Mouse (Mus musculus): ENCODE measurements around the gene Slc7a9. TPM values are rescaled to one million over a fixed set of nuclear protein-coding genes. Genes with fewer than 3 reads are reported as not detected.

Gene Slc7a9
- polyA plus RNA-seq (2012; rRNA removed), result 0.10 TPM in 1 of 2 replicates, not detected in the other

DNA sequence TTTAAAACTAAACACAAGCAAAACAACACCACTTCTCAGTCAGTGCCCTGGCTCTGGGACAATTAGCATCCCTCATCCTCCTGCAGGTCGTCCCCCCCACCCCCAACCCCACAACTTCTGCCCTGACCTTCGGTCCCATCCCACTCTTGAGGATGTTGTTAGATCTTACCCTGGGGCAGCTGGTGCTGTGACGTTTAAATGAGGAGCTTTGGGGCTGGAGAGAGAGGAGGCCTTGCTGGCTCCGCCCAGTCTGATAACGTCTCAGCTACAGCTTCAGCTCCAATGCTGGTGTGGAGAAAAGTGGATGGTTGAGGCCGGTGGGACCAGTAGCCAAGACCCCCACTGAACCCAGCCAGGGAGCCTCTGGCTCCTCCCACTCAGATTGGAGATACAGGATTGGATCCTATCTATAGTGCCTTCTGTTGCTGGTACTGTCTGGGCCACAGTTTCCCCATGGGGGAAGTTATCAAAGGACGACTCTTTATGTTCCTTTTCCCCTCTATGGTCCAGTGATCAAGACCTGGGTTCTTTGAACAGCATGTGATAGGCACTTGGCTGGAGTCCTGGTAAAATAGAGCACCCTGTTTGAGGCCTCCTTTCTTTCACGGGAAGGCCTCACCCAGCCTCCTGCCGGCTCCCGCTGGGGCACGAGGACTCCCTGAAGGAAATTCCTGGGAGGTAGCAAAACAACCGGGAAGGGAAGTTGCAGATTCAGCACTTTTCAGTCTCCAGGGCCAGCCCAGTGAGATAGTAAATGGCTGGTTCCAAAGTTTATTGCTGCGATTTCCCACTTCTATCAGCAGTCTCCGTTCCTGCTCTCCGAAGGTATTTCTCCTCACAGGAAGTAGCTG, at the start of gene Slc7a9:
Slc7a9 (plus strand) TSS at position 801 of the 851 bp plus-strand sequence.
- Histone ChIP-seq H3K27ac (ENCODE audit: insufficient read depth, low read length) (no peak within 1 kb of the TSS), H3K27me3 (ENCODE audit: control insufficient read depth, insufficient read depth, low read length) (no peaks in the 10 kb centered on the region), H3K4me1 (ENCODE audit: control insufficient read depth, insufficient read depth, low read length) (no peaks in the 10 kb centered on the region), H3K4me3 (replicated peaks; ENCODE audit: insufficient read depth, low read depth, low read length) (no peak within 1 kb of the TSS)
- TF ChIP-seq CTCF (IDR thresholded peaks at IDR 0.05; ENCODE audit: borderline replicate concordance, insufficient read depth, low read depth, low read length) (no peak), POLR2A (IDR thresholded peaks at IDR 0.05; ENCODE audit: borderline replicate concordance, insufficient read depth, low read length) (no peak)
- DNase-seq, result no peak
- 28% methylated on average over 15 of the region's 15 CpGs for WGBS

DNA sequence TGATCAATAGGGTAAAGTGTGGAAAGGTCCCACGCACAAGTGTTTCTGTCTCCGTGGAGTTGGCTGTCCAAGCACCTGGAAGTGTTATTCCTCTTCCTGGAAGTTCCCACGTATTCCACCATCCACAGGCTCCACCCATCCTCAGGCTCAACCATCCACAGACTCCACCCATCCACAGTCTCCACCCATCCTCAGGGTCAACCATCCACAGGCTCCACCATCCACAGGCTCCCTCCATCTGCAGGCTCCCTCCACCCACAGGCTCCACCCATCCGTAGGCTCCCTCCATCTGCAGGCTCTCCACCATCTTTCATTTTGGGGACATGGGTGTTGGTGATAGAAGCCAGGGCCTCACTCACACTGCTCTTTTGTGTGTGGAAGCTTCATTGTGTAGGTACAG, 47.4 kb upstream of the Slc7a9 start:
- Histone ChIP-seq H3K27me3 (ENCODE audit: control insufficient read depth, insufficient read depth, low read length) (no peaks in the 10 kb centered on the region), H3K27ac (ENCODE audit: insufficient read depth, low read length) (no peak overlapping the region), H3K4me1 (ENCODE audit: control insufficient read depth, insufficient read depth, low read length) (peaks cover 6% of the 10 kb centered on the region; the same call in 1 of the 2 replicates), H3K4me3 (replicated peaks; ENCODE audit: insufficient read depth, low read depth, low read length) (no peak overlapping the region)
- no peak for TF ChIP-seq POLR2A (IDR thresholded peaks at IDR 0.05; ENCODE audit: borderline replicate concordance, insufficient read depth, low read length)
- TF ChIP-seq CTCF (IDR thresholded peaks at IDR 0.05; ENCODE audit: borderline replicate concordance, insufficient read depth, low read depth, low read length), result no peak
- no peak for DNase-seq
- 91% methylated on average over 4 of the region's 4 CpGs for WGBS

DNA sequence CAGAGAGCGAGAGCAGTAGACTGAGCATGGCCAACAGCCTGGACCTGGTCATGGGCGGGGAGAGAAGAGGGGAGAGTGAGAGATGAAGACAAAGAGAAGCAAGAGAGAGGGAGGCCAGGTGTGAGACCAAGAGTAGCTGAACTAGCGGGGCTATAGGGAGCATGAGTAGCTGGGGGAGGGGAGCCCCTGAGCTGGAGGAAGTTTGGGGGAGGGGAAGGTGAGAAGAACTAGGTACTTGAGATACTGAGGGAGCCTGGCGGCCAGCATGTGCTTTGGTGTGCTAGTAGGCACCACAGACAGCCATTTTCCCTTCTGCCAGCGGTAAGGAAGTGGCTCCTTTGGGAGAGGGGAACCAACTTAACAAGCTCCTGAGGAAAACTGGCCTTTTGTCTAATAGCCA, 33.4 kb upstream of the Slc7a9 start:
- no peaks in the 10 kb centered on the region for H3K4me1 ChIP-seq (ENCODE audit: control insufficient read depth, insufficient read depth, low read length)
- WGBS, result 87% methylated on average over 5 of the region's 5 CpGs
- no peak overlapping the region for H3K27ac ChIP-seq (ENCODE audit: insufficient read depth, low read length)
- H3K4me3 ChIP-seq (replicated peaks; ENCODE audit: insufficient read depth, low read depth, low read length), result no peak overlapping the region
- TF ChIP-seq POLR2A (IDR thresholded peaks at IDR 0.05; ENCODE audit: borderline replicate concordance, insufficient read depth, low read length), result no peak
- TF ChIP-seq CTCF (IDR thresholded peaks at IDR 0.05; ENCODE audit: borderline replicate concordance, insufficient read depth, low read depth, low read length), result no peak
- no peaks in the 10 kb centered on the region for H3K27me3 ChIP-seq (ENCODE audit: control insufficient read depth, insufficient read depth, low read length)
- DNase-seq, result no peak

DNA sequence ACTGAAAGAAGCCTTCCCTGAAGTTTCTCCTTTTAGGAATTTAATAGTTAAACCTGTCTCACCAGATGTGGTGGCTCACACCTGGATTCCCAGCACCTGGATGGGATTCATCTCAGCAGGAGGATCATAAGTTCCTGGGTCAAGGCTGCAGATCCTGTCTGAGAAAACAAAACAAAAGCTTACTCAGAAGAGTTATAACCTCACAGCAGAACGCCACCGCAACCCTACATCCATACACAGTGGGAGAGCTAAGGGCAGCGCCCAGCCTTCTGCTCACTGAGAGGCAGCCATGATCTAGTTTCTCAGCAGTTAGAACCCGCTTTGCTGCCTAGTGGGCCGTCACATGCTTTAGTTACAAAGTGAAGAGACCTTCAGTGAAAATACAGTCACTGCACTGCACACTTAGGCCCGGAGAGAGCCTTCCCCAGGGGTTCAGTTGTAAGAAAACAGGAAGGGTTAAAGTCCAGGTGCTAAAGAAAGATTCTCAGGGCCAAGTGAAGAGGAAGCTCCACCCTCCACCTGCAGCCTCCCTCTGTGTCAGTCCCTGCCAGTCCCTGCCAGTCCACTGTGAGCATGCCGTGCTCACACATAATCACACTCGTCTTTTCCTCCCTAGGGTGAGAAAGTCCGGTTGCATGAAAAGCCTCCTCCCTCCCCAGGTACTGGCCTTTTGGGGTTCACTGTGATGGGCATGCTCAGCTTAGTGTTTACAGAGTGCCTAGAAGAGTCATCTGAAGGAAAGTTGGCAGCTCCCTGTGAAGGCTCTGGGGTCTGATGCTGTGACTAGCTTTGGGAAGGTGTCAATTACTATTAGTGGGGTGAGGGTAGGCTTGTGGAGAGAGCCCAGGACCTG, 32.6 kb upstream of the Slc7a9 start:
- no peaks in the 10 kb centered on the region for H3K27me3 ChIP-seq (ENCODE audit: control insufficient read depth, insufficient read depth, low read length)
- 87% methylated on average over 9 of the region's 9 CpGs for WGBS
- no peaks in the 10 kb centered on the region for H3K4me1 ChIP-seq (ENCODE audit: control insufficient read depth, insufficient read depth, low read length)
- no peak overlapping the region for H3K4me3 ChIP-seq (replicated peaks; ENCODE audit: insufficient read depth, low read depth, low read length)
- H3K27ac ChIP-seq (ENCODE audit: insufficient read depth, low read length), result no peak overlapping the region
- TF ChIP-seq POLR2A (IDR thresholded peaks at IDR 0.05; ENCODE audit: borderline replicate concordance, insufficient read depth, low read length) (no peak), CTCF (IDR thresholded peaks at IDR 0.05; ENCODE audit: borderline replicate concordance, insufficient read depth, low read depth, low read length) (no peak)
- DNase-seq, result no peak

DNA sequence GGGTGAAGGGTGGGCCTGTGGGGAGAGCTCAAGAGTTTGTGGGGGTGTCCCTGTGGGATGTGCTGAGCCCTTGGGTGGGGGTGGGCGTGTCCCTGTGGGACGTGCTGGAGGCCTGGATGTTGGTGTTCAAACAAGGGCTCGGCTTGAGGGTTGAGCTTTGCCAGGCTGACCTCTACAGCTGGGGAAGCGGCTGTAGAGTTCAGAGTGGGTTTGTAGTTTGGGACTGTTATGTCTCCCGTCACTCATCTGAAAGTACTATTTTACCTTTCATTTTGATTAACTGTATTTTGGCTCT, 32.0 kb upstream of the Slc7a9 start:
- Histone ChIP-seq H3K27ac (ENCODE audit: insufficient read depth, low read length) (no peak overlapping the region), H3K4me1 (ENCODE audit: control insufficient read depth, insufficient read depth, low read length) (no peaks in the 10 kb centered on the region), H3K4me3 (replicated peaks; ENCODE audit: insufficient read depth, low read depth, low read length) (no peak overlapping the region), H3K27me3 (ENCODE audit: control insufficient read depth, insufficient read depth, low read length) (no peaks in the 10 kb centered on the region)
- 88% methylated on average over 5 of the region's 5 CpGs for WGBS
- no peak for DNase-seq
- TF ChIP-seq POLR2A (IDR thresholded peaks at IDR 0.05; ENCODE audit: borderline replicate concordance, insufficient read depth, low read length), result no peak
- no peak for TF ChIP-seq CTCF (IDR thresholded peaks at IDR 0.05; ENCODE audit: borderline replicate concordance, insufficient read depth, low read depth, low read length)

DNA sequence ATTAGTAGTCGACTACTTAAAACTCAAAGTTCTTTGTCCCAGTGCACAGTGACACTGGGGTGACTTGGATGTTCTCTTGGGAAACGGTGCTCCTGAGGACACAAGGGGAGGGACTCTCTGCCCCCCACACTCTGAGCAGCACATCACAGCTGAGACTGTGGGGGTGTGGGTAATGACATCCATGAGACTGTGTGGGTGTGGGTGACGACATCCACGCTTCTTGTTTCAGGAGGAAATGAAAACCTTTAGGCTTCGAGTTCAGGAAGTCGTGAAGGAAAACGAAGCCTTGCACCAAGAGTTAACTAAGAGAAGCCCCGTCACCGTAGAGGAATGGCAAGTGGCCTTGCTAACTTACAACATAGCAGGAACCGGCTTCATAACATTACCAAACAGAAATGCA, 25.5 kb upstream of the Slc7a9 start:
- Histone ChIP-seq H3K4me1 (ENCODE audit: control insufficient read depth, insufficient read depth, low read length) (no peaks in the 10 kb centered on the region), H3K27me3 (ENCODE audit: control insufficient read depth, insufficient read depth, low read length) (no peaks in the 10 kb centered on the region), H3K4me3 (replicated peaks; ENCODE audit: insufficient read depth, low read depth, low read length) (no peak overlapping the region), H3K27ac (ENCODE audit: insufficient read depth, low read length) (no peak overlapping the region)
- no peak for TF ChIP-seq POLR2A (IDR thresholded peaks at IDR 0.05; ENCODE audit: borderline replicate concordance, insufficient read depth, low read length)
- WGBS, result 94% methylated on average over 10 of the region's 10 CpGs
- DNase-seq, result no peak

DNA sequence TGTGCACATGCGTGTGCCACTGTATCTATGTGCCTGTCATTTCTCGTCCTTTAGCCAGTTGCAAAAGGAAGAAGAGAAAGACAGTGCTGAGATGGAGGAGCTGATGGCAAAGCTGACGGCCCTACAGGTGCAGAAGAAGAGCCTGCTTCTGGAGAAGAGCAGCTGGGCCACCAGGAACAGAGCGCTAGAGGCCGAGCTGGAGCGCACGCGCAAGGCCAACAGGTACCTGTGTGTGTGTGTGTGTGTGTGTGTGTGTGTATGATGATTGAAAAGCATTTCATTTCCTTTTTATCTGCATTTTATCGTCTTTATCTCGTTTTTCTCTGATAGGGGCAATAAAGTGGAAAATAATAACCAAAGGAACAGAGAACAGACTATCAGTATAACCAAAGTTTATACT, 20.4 kb upstream of the Slc7a9 start:
- Histone ChIP-seq H3K27ac (ENCODE audit: insufficient read depth, low read length) (no peak overlapping the region), H3K4me3 (replicated peaks; ENCODE audit: insufficient read depth, low read depth, low read length) (no peak overlapping the region), H3K4me1 (ENCODE audit: control insufficient read depth, insufficient read depth, low read length) (no peaks in the 10 kb centered on the region), H3K27me3 (ENCODE audit: control insufficient read depth, insufficient read depth, low read length) (no peaks in the 10 kb centered on the region)
- TF ChIP-seq POLR2A (IDR thresholded peaks at IDR 0.05; ENCODE audit: borderline replicate concordance, insufficient read depth, low read length) (no peak), CTCF (IDR thresholded peaks at IDR 0.05; ENCODE audit: borderline replicate concordance, insufficient read depth, low read depth, low read length) (no peak)
- 93% methylated on average over 10 of the region's 10 CpGs for WGBS
- DNase-seq, result no peak

DNA sequence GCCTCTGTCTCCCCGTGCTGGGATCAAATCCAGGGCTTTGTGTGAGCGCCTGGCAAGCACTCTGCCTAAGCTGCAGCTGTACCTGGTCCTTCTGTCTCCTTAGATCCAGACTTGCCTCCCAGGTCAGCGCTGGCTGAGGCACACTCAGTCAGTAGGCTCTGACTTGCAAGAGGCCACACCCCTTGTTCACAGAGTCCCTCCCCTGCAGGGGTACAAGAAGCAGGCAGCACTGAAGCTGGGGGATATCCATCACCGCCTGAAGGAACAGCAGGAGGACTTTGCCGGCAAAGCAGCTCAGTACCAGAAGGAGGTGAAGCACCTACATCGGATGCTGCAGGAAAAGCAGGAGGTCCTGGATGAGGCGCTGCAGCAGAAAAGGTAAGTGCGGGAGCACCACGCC, 13.3 kb upstream of the Slc7a9 start:
- Histone ChIP-seq H3K27me3 (ENCODE audit: control insufficient read depth, insufficient read depth, low read length) (no peaks in the 10 kb centered on the region), H3K27ac (ENCODE audit: insufficient read depth, low read length) (no peak overlapping the region), H3K4me1 (ENCODE audit: control insufficient read depth, insufficient read depth, low read length) (no peaks in the 10 kb centered on the region), H3K4me3 (replicated peaks; ENCODE audit: insufficient read depth, low read depth, low read length) (no peak overlapping the region)
- TF ChIP-seq CTCF (IDR thresholded peaks at IDR 0.05; ENCODE audit: borderline replicate concordance, insufficient read depth, low read depth, low read length), result no peak
- TF ChIP-seq POLR2A (IDR thresholded peaks at IDR 0.05; ENCODE audit: borderline replicate concordance, insufficient read depth, low read length), result no peak
- no peak for DNase-seq
- WGBS, result 82% methylated on average over 9 of the region's 9 CpGs
